Mouse (Mus musculus): ENCODE results near the gene Dnm3.

Dnm3 gene

GRCm38 (mm10) chr1:162222353-162222752, 255.5 kb downstream of the Dnm3 start:
- Histone ChIP-seq H3K9me3 (ENCODE audit: low read length) (no peaks in the 10 kb centered on the region), H3K4me1 (replicated peaks; ENCODE audit: low read depth, low read length) (peaks cover 12% of the 10 kb centered on the region), H3K27me3 (ENCODE audit: insufficient read depth, low read length) (no peaks in the 10 kb centered on the region), H3K36me3 (ENCODE audit: insufficient read depth, low read length) (no peaks in the 10 kb centered on the region), H3K4me3 (replicated peaks; ENCODE audit: low read length) (no peak overlapping the region)
- TF ChIP-seq NANOG (IDR thresholded peaks at IDR 0.05; ENCODE audit: borderline replicate concordance, low read length): no peak
- no peak for TF ChIP-seq CTCF (conservative IDR thresholded peaks at IDR 0.05; ENCODE audit: low read length)
- TF ChIP-seq POU5F1 (IDR thresholded peaks at IDR 0.05; ENCODE audit: borderline replicate concordance, low read length): no peak

- TF ChIP-seq CTCF (conservative IDR thresholded peaks at IDR 0.05; ENCODE audit: low read length): no peak
- no peak for TF ChIP-seq NANOG (IDR thresholded peaks at IDR 0.05; ENCODE audit: borderline replicate concordance, low read length)
- no peak for TF ChIP-seq POU5F1 (IDR thresholded peaks at IDR 0.05; ENCODE audit: borderline replicate concordance, low read length)
- no peak overlapping the region for H3K4me3 ChIP-seq (replicated peaks; ENCODE audit: low read length)
- H3K36me3 ChIP-seq (ENCODE audit: insufficient read depth, low read length): no peaks in the 10 kb centered on the region
- no peaks in the 10 kb centered on the region for H3K9me3 ChIP-seq (ENCODE audit: low read length)
- H3K27me3 ChIP-seq (ENCODE audit: insufficient read depth, low read length): no peaks in the 10 kb centered on the region
- peaks cover 13% of the 10 kb centered on the region for H3K4me1 ChIP-seq (replicated peaks; ENCODE audit: low read depth, low read length)
Observed at GRCm38 (mm10) chr1:162221801-162222301, 256.0 kb downstream of the Dnm3 start.

GRCm38 (mm10) chr1:162220891-162221290, 256.9 kb downstream of the Dnm3 start:
- H3K27me3 ChIP-seq (ENCODE audit: insufficient read depth, low read length): no peaks in the 10 kb centered on the region
- H3K36me3 ChIP-seq (ENCODE audit: insufficient read depth, low read length): no peaks in the 10 kb centered on the region
- TF ChIP-seq CTCF (conservative IDR thresholded peaks at IDR 0.05; ENCODE audit: low read length) (no peak), POU5F1 (IDR thresholded peaks at IDR 0.05; ENCODE audit: borderline replicate concordance, low read length) (no peak), NANOG (IDR thresholded peaks at IDR 0.05; ENCODE audit: borderline replicate concordance, low read length) (no peak)
- peaks cover 13% of the 10 kb centered on the region for H3K4me1 ChIP-seq (replicated peaks; ENCODE audit: low read depth, low read length)
- no peaks in the 10 kb centered on the region for H3K9me3 ChIP-seq (ENCODE audit: low read length)
- H3K4me3 ChIP-seq (replicated peaks; ENCODE audit: low read length): no peak overlapping the region

- Histone ChIP-seq H3K4me1 (replicated peaks; ENCODE audit: low read depth, low read length) (peaks cover 13% of the 10 kb centered on the region), H3K27me3 (ENCODE audit: insufficient read depth, low read length) (no peaks in the 10 kb centered on the region), H3K9me3 (ENCODE audit: low read length) (no peaks in the 10 kb centered on the region), H3K36me3 (ENCODE audit: insufficient read depth, low read length) (no peaks in the 10 kb centered on the region), H3K4me3 (replicated peaks; ENCODE audit: low read length) (no peak overlapping the region)
- no peak for TF ChIP-seq NANOG (IDR thresholded peaks at IDR 0.05; ENCODE audit: borderline replicate concordance, low read length)
- TF ChIP-seq CTCF (conservative IDR thresholded peaks at IDR 0.05; ENCODE audit: low read length): no peak
- TF ChIP-seq POU5F1 (IDR thresholded peaks at IDR 0.05; ENCODE audit: borderline replicate concordance, low read length): no peak
Observed at GRCm38 (mm10) chr1:162219781-162220180, 258.1 kb downstream of the Dnm3 start.

GRCm38 (mm10) chr1:162218530-162219180, 259.2 kb downstream of the Dnm3 start:
- Histone ChIP-seq H3K4me1 (replicated peaks; ENCODE audit: low read depth, low read length) (peaks cover 13% of the 10 kb centered on the region), H3K27me3 (ENCODE audit: insufficient read depth, low read length) (no peaks in the 10 kb centered on the region), H3K9me3 (ENCODE audit: low read length) (no peaks in the 10 kb centered on the region), H3K36me3 (ENCODE audit: insufficient read depth, low read length) (no peaks in the 10 kb centered on the region), H3K4me3 (replicated peaks; ENCODE audit: low read length) (no peak overlapping the region)
- TF ChIP-seq CTCF (conservative IDR thresholded peaks at IDR 0.05; ENCODE audit: low read length): no peak
- no peak for TF ChIP-seq NANOG (IDR thresholded peaks at IDR 0.05; ENCODE audit: borderline replicate concordance, low read length)
- TF ChIP-seq POU5F1 (IDR thresholded peaks at IDR 0.05; ENCODE audit: borderline replicate concordance, low read length): no peak

- H3K36me3 ChIP-seq (ENCODE audit: insufficient read depth, low read length): no peaks in the 10 kb centered on the region
- H3K9me3 ChIP-seq (ENCODE audit: low read length): no peaks in the 10 kb centered on the region
- no peak for TF ChIP-seq POU5F1 (IDR thresholded peaks at IDR 0.05; ENCODE audit: borderline replicate concordance, low read length)
- TF ChIP-seq NANOG (IDR thresholded peaks at IDR 0.05; ENCODE audit: borderline replicate concordance, low read length): no peak
- TF ChIP-seq CTCF (conservative IDR thresholded peaks at IDR 0.05; ENCODE audit: low read length): no peak
- H3K27me3 ChIP-seq (ENCODE audit: insufficient read depth, low read length): no peaks in the 10 kb centered on the region
- no peak overlapping the region for H3K4me3 ChIP-seq (replicated peaks; ENCODE audit: low read length)
- H3K4me1 ChIP-seq (replicated peaks; ENCODE audit: low read depth, low read length): peaks cover 13% of the 10 kb centered on the region
Observed at GRCm38 (mm10) chr1:162217340-162217974, 260.4 kb downstream of the Dnm3 start.

GRCm38 (mm10) chr1:162216656-162217055, 261.2 kb downstream of the Dnm3 start:
- Histone ChIP-seq H3K4me1 (replicated peaks; ENCODE audit: low read depth, low read length) (peaks cover 13% of the 10 kb centered on the region), H3K4me3 (replicated peaks; ENCODE audit: low read length) (no peak overlapping the region), H3K27me3 (ENCODE audit: insufficient read depth, low read length) (no peaks in the 10 kb centered on the region), H3K36me3 (ENCODE audit: insufficient read depth, low read length) (no peaks in the 10 kb centered on the region), H3K9me3 (ENCODE audit: low read length) (no peaks in the 10 kb centered on the region)
- no peak for TF ChIP-seq NANOG (IDR thresholded peaks at IDR 0.05; ENCODE audit: borderline replicate concordance, low read length)
- TF ChIP-seq CTCF (conservative IDR thresholded peaks at IDR 0.05; ENCODE audit: low read length): no peak
- no peak for TF ChIP-seq POU5F1 (IDR thresholded peaks at IDR 0.05; ENCODE audit: borderline replicate concordance, low read length)

- no peaks in the 10 kb centered on the region for H3K9me3 ChIP-seq (ENCODE audit: low read length)
- H3K36me3 ChIP-seq (ENCODE audit: insufficient read depth, low read length): no peaks in the 10 kb centered on the region
- peaks cover 10% of the 10 kb centered on the region for H3K4me1 ChIP-seq (replicated peaks; ENCODE audit: low read depth, low read length)
- TF ChIP-seq CTCF (conservative IDR thresholded peaks at IDR 0.05; ENCODE audit: low read length): no peak
- TF ChIP-seq NANOG (IDR thresholded peaks at IDR 0.05; ENCODE audit: borderline replicate concordance, low read length): no peak
- no peak for TF ChIP-seq POU5F1 (IDR thresholded peaks at IDR 0.05; ENCODE audit: borderline replicate concordance, low read length)
- no peak overlapping the region for H3K4me3 ChIP-seq (replicated peaks; ENCODE audit: low read length)
- H3K27me3 ChIP-seq (ENCODE audit: insufficient read depth, low read length): no peaks in the 10 kb centered on the region
Observed at GRCm38 (mm10) chr1:162215743-162216142, 262.1 kb downstream of the Dnm3 start.

Data from E14TG2a.4 (cell line).